22 mouse cellular contexts compared by ENCODE assay signal in the genomic region with DNA sequence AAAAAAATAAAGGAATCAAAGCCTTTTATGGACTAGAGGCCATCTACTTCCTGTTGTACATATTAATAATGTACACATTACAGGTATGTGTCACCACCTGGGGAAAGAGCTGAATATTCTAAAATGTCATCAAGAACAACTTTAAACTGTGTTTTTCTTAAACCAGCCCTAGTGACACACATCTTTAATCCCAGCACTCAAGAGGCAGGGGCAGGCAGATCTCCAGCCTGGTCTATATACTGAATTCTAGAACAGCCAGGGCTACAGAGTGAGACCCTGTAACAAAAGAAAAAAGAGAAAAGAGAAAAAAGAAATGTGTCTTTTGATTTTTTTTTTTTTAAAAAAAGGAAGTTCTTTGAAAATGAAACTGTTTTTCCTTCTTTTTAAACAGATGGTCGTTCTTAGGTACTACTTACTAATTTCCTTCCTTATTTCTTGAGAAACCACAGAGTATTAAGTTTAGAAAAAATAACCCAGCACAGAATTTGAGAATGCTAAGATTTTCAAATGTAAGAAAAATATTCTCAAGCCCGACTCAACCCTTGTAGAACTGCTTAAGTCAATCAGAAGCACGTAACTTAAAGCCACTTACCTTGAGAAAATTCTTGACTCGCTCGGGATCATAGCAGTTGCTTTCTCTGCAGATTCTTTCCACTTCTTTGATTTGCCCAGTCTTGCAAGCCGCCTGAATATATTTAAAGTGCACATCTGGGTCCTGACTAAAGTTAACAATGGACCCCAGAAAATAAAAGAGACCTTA. TPM values are rescaled to one million over a fixed set of nuclear protein-coding genes. Genes with fewer than 3 reads are reported as not detected.
DNase-seq lines count a peak whose midpoint lies in the region; ATAC-seq and TF ChIP-seq lines count a peak whose summit lies in the region.
"Had no signal": no experiment of that assay in that cellular context is flagged by ENCODE, and none has a peak within 500 bp of the region (broad histone marks: within the 10 kb centered on the region; RNA-seq: fewer than 3 reads in every experiment).

No protein-coding gene starts in this region.

- H3K9me3 ChIP-seq in kidney, embryonic 16.5 days (ENCODE audit: low read length): no peaks in the 10 kb centered on the region
- H3K9me3 ChIP-seq: embryonic facial prominence, embryonic 10.5 days; heart, embryonic 15.5 days; liver, embryonic 15.5 days; neural tube, embryonic 15.5 days had no signal

- H3K4me2 ChIP-seq in kidney, embryonic 16.5 days (replicated peaks; ENCODE audit: low read depth, low read length): no peak overlapping the region
- H3K4me2 ChIP-seq: heart, embryonic 15.5 days; liver, embryonic 15.5 days; neural tube, embryonic 15.5 days had no signal

- no peak for TF ChIP-seq CTCF in bone marrow macrophage, adult 2 months (IDR thresholded peaks at IDR 0.05; ENCODE audit: low read depth, low read length)

- H3K4me3 ChIP-seq in bone marrow macrophage, adult 2 months (ENCODE audit: insufficient read depth, low read length): peak overlapping the region; percentile 25
- H3K4me3 ChIP-seq in kidney, embryonic 16.5 days (ENCODE audit: low read length): no peak overlapping the region
- H3K4me3 ChIP-seq: embryonic facial prominence, embryonic 10.5 days; heart, adult 2 months; heart, embryonic 15.5 days; liver, embryonic 15.5 days; neural tube, embryonic 15.5 days had no signal

- WGBS in kidney, embryonic 16.5 days: 90% methylated on average over 6 of the region's 6 CpGs

- peaks cover 48% of the 10 kb centered on the region for H3K4me1 ChIP-seq in bone marrow macrophage, adult 2 months (ENCODE audit: control insufficient read depth, insufficient read depth, low read length)
- H3K4me1 ChIP-seq in kidney, embryonic 16.5 days (ENCODE audit: insufficient read depth, low read length): no peaks in the 10 kb centered on the region
- H3K4me1 ChIP-seq: embryonic facial prominence, embryonic 10.5 days; heart, embryonic 15.5 days; liver, embryonic 15.5 days; neural tube, embryonic 15.5 days had no signal

- H3K27ac ChIP-seq in bone marrow macrophage, adult 2 months (ENCODE audit: insufficient read depth, low read depth, low read length): peak overlapping the region; percentile 99
- no peak overlapping the region for H3K27ac ChIP-seq in kidney, embryonic 16.5 days (ENCODE audit: low read length)
- H3K27ac ChIP-seq: embryonic facial prominence, embryonic 10.5 days; heart, adult 2 months; heart, embryonic 15.5 days; liver, embryonic 15.5 days; neural tube, embryonic 15.5 days had no signal

- 0 out of 2 replicates have a peak, but pooled peaks have one; percentile 13 for ATAC-seq in neutrophil, adult 5-6 weeks (ENCODE audit: extremely low read depth, insufficient number of reproducible peaks, low FRiP score, poor library complexity, severe bottlenecking)
- ATAC-seq in kidney, embryonic 16.5 days (ENCODE audit: low FRiP score, low TSS enrichment): no peak
- ATAC-seq: midbrain, embryonic 16.5 days had no signal

- H3K9ac ChIP-seq in kidney, embryonic 16.5 days (replicated peaks; ENCODE audit: low read length): no peak overlapping the region
- H3K9ac ChIP-seq: heart, embryonic 15.5 days; liver, embryonic 15.5 days; neural tube, embryonic 15.5 days had no signal

- H3K27me3 ChIP-seq in kidney, embryonic 16.5 days (ENCODE audit: insufficient read depth, low read length): no peaks in the 10 kb centered on the region
- H3K27me3 ChIP-seq: heart, embryonic 15.5 days; liver, embryonic 15.5 days; neural tube, embryonic 15.5 days had no signal

- no peak for TF ChIP-seq POLR2A in bone marrow macrophage, adult 2 months (IDR thresholded peaks at IDR 0.05; ENCODE audit: borderline replicate concordance, low read depth, low read length)

- DNase-seq in heart, adult 11 months: peak; percentile 74
- no peak for DNase-seq in heart, adult 18-20 months
- peak; percentile 28 to 39 for DNase-seq in spleen, postnatal 36 days (ENCODE audit: low spot score in 2 of 2)
- DNase-seq in spleen, postnatal 4 days (ENCODE audit: low spot score in 2 of 2): no peak
- no peak for DNase-seq in adrenal gland, adult (ENCODE audit: inconsistent age in 2 of 2, low spot score in 1 of 2)
- DNase-seq: adrenal gland, postnatal 10 days; cerebellum, adult 11-12 months; heart, adult 2 months; heart, postnatal 4 days; kidney, adult 9 months; kidney, postnatal 36 days; layer of hippocampus, adult 9-11 months; right cerebral cortex, postnatal 25 days; thymus, adult 18-20 months had no signal

- H3K36me3 ChIP-seq in kidney, embryonic 16.5 days (ENCODE audit: insufficient read depth, low read length): peaks cover 46% of the 10 kb centered on the region

RNA-seq across cellular contexts. Expression of gene Ptrh2, which starts 33.7 kb away (rescaled TPM):
- 1 to 10 TPM; 6.8 to 7.0 TPM for total RNA-seq in heart, adult 18-20 months (2021)
- polyA plus RNA-seq in bone marrow macrophage, adult 2 months (2012; ENCODE audit: insufficient read depth, insufficient read length, missing spikeins): 7.2 and 8.3 TPM in 2 replicates
- 7.9 and 8.6 TPM in 2 replicates for total RNA-seq in neutrophil, adult 5-6 weeks (2017)
- polyA plus RNA-seq in kidney, embryonic 16.5 days (2015; fragmentation: Nextera tagmentation; extraction: Ambion mirVana): 33.1 and 35.6 TPM in 2 replicates

RNA-seq across cellular contexts. Expression of gene Vmp1, which starts 33.9 kb away (rescaled TPM):
- 10 to 100 TPM; 63.1 to 72.5 TPM for total RNA-seq in heart, adult 18-20 months (2021)
- 178 and 230 TPM in 2 replicates for polyA plus RNA-seq in bone marrow macrophage, adult 2 months (2012; ENCODE audit: insufficient read depth, insufficient read length, missing spikeins)
- total RNA-seq in neutrophil, adult 5-6 weeks (2017): 210 and 221 TPM in 2 replicates
- 172 and 173 TPM in 2 replicates for polyA plus RNA-seq in kidney, embryonic 16.5 days (2015; fragmentation: Nextera tagmentation; extraction: Ambion mirVana)

RNA-seq across cellular contexts. Expression of gene Cltc, which starts 39.9 kb away (rescaled TPM):
- 100 to 1,000 TPM; 138 to 157 TPM for total RNA-seq in heart, adult 18-20 months (2021)
- 356 and 389 TPM in 2 replicates for polyA plus RNA-seq in bone marrow macrophage, adult 2 months (2012; ENCODE audit: insufficient read depth, insufficient read length, missing spikeins)
- total RNA-seq in neutrophil, adult 5-6 weeks (2017): 157 and 168 TPM in 2 replicates
- 174 and 186 TPM in 2 replicates for polyA plus RNA-seq in kidney, embryonic 16.5 days (2015; fragmentation: Nextera tagmentation; extraction: Ambion mirVana)

Comparison
In these comparisons a context has a peak if more than half of its experiments do, and no peak if none do; other contexts are left out.
1. DNase-seq: peak in heart, adult 11 months (single experiment) and spleen, postnatal 36 days (2 of 2); none in heart, adult 18-20 months (0 of 2), spleen, postnatal 4 days (0 of 2) and adrenal gland, adult (0 of 2).